In genomic region chr17:27048445-27049239, GRCm38 (mm10) we compare ENCODE assay signal across 10 mouse cellular contexts. TPM values are rescaled to one million over a fixed set of nuclear protein-coding genes. Genes with fewer than 3 reads are reported as not detected.
DNase-seq lines count a peak whose midpoint lies in the region; ATAC-seq lines count a peak whose summit lies in the region.
"Had no signal": no experiment of that assay in that cellular context is flagged by ENCODE, and none has a peak within 500 bp of the region (broad histone marks: within the 10 kb centered on the region; RNA-seq: fewer than 3 reads in every experiment).

No protein-coding gene starts in this region.

- no peak overlapping the region for H3K4me3 ChIP-seq in forebrain, embryonic 10.5 days
- no peak overlapping the region for H3K4me3 ChIP-seq in forebrain, embryonic 13.5 days
- no peak overlapping the region for H3K4me3 ChIP-seq in lung, embryonic 15.5 days
- no peak overlapping the region for H3K4me3 ChIP-seq in stomach, embryonic 14.5 days (ENCODE audit: low read depth, low read length)
- H3K4me3 ChIP-seq: megakaryocyte, embryonic 14.5 days had no signal

- no peaks in the 10 kb centered on the region for H3K36me3 ChIP-seq in forebrain, embryonic 10.5 days (replicated peaks)
- no peaks in the 10 kb centered on the region for H3K36me3 ChIP-seq in forebrain, embryonic 13.5 days (ENCODE audit: poor library complexity, severe bottlenecking)
- no peaks in the 10 kb centered on the region for H3K36me3 ChIP-seq in lung, embryonic 15.5 days
- no peaks in the 10 kb centered on the region for H3K36me3 ChIP-seq in stomach, embryonic 14.5 days (ENCODE audit: control insufficient read depth, insufficient read depth, low read length)

- H3K9me3 ChIP-seq in forebrain, embryonic 10.5 days: no peaks in the 10 kb centered on the region
- no peaks in the 10 kb centered on the region for H3K9me3 ChIP-seq in forebrain, embryonic 13.5 days (replicated peaks)
- no peaks in the 10 kb centered on the region for H3K9me3 ChIP-seq in lung, embryonic 15.5 days
- H3K9me3 ChIP-seq in stomach, embryonic 14.5 days (ENCODE audit: control insufficient read depth, low read depth, low read length): no peaks in the 10 kb centered on the region

- peaks cover 3% of the 10 kb centered on the region; the same call in 1 of the 2 replicates for H3K27me3 ChIP-seq in forebrain, embryonic 10.5 days (ENCODE audit: poor library complexity, severe bottlenecking)
- peaks cover 2% of the 10 kb centered on the region; the same call in 1 of the 2 replicates for H3K27me3 ChIP-seq in forebrain, embryonic 13.5 days
- H3K27me3 ChIP-seq in lung, embryonic 15.5 days: no peaks in the 10 kb centered on the region
- H3K27me3 ChIP-seq in stomach, embryonic 14.5 days (ENCODE audit: control insufficient read depth, insufficient read depth, low read length): no peaks in the 10 kb centered on the region

- no peak for DNase-seq in forebrain, embryonic 10.5 days (ENCODE audit: extremely low spot score, low spot score)
- no peak for DNase-seq in lung, postnatal 14 days
- DNase-seq in heart, postnatal 4 days: peak; percentile 47
- DNase-seq in adrenal gland, adult (ENCODE audit: inconsistent age in 2 of 2, low spot score in 1 of 2): no peak
- no peak for DNase-seq in frontal cortex, adult 2 months (ENCODE audit: extremely low spot score in 1 of 2, low spot score in 1 of 2)
- DNase-seq: kidney, adult 11 months had no signal

- H3K4me1 ChIP-seq in forebrain, embryonic 10.5 days: peaks cover 17% of the 10 kb centered on the region
- H3K4me1 ChIP-seq in forebrain, embryonic 13.5 days: no peaks in the 10 kb centered on the region
- H3K4me1 ChIP-seq in lung, embryonic 15.5 days: peaks cover 24% of the 10 kb centered on the region
- H3K4me1 ChIP-seq in stomach, embryonic 14.5 days (ENCODE audit: control insufficient read depth, insufficient read depth, low read length): peaks cover 23% of the 10 kb centered on the region

- H3K4me2 ChIP-seq in forebrain, embryonic 13.5 days: no peak overlapping the region
- no peak overlapping the region for H3K4me2 ChIP-seq in lung, embryonic 15.5 days
- H3K4me2 ChIP-seq in stomach, embryonic 14.5 days (replicated peaks; ENCODE audit: low read depth, low read length): no peak overlapping the region

- no peak overlapping the region for H3K9ac ChIP-seq in forebrain, embryonic 13.5 days
- peak overlapping the region; percentile 21 for H3K9ac ChIP-seq in lung, embryonic 15.5 days
- H3K9ac ChIP-seq in stomach, embryonic 14.5 days (replicated peaks; ENCODE audit: low read depth, low read length): no peak overlapping the region; the same call in 1 of the 2 replicates

- WGBS in forebrain, embryonic 10.5 days: 61% methylated on average over 14 of the region's 14 CpGs
- 81% methylated on average over 14 of the region's 14 CpGs for WGBS in forebrain, embryonic 13.5 days
- WGBS in lung, embryonic 15.5 days: 40% methylated on average over 14 of the region's 14 CpGs
- WGBS in stomach, embryonic 14.5 days: 47% methylated on average over 14 of the region's 14 CpGs

- ATAC-seq in forebrain, embryonic 13.5 days: no peak
- ATAC-seq in lung, embryonic 15.5 days (ENCODE audit: borderline replicate concordance, extremely low read depth, low FRiP score, low TSS enrichment): no peak
- 0 out of 2 replicates have a peak, but pooled peaks have one; percentile 26 for ATAC-seq in stomach, embryonic 14.5 days (ENCODE audit: insufficient number of reproducible peaks, insufficient read depth, low FRiP score, low read depth)

- peak overlapping the region; percentile 69 for H3K27ac ChIP-seq in forebrain, embryonic 10.5 days
- no peak overlapping the region for H3K27ac ChIP-seq in forebrain, embryonic 13.5 days
- H3K27ac ChIP-seq in lung, embryonic 15.5 days: peak overlapping the region; percentile 69
- H3K27ac ChIP-seq in stomach, embryonic 14.5 days (ENCODE audit: low read length): peak overlapping the region; percentile 85

RNA-seq across cellular contexts. Expression of gene Itpr3, which starts 8.5 kb away (rescaled TPM):
- 1.6 TPM in 2 replicates for polyA plus RNA-seq in forebrain, embryonic 10.5 days (2016; fragmentation: Nextera tagmentation; extraction: Ambion mirVana)
- 0.41 and 0.52 TPM in 2 replicates for polyA plus RNA-seq in forebrain, embryonic 13.5 days (2015; fragmentation: Nextera tagmentation; extraction: Ambion mirVana)
- 4.7 and 4.9 TPM in 2 replicates for polyA plus RNA-seq in lung, embryonic 15.5 days (2015; fragmentation: Nextera tagmentation; extraction: Ambion mirVana)
- 1 to 10 TPM; 7.5 to 8.2 TPM for total RNA-seq in heart, postnatal 4 days (2021)
- 11.5 and 13.3 TPM in 2 replicates for polyA plus RNA-seq in stomach, embryonic 14.5 days (2014; fragmentation: Nextera tagmentation; extraction: Ambion mirVana)
- polyA plus RNA-seq in frontal cortex, adult 2 months (2012; rRNA removed): 3.8 and 4.2 TPM in 2 replicates

RNA-seq across cellular contexts. Expression of gene Bak1, which starts 19.8 kb away (rescaled TPM):
- 3.1 and 3.4 TPM in 2 replicates for polyA plus RNA-seq in forebrain, embryonic 10.5 days (2016; fragmentation: Nextera tagmentation; extraction: Ambion mirVana)
- 1.9 and 2.6 TPM in 2 replicates for polyA plus RNA-seq in forebrain, embryonic 13.5 days (2015; fragmentation: Nextera tagmentation; extraction: Ambion mirVana)
- 5.2 and 6.0 TPM in 2 replicates for polyA plus RNA-seq in lung, embryonic 15.5 days (2015; fragmentation: Nextera tagmentation; extraction: Ambion mirVana)
- 10 to 100 TPM; 46.8 to 52.4 TPM for total RNA-seq in heart, postnatal 4 days (2021)
- 8.6 and 10.4 TPM in 2 replicates for polyA plus RNA-seq in stomach, embryonic 14.5 days (2014; fragmentation: Nextera tagmentation; extraction: Ambion mirVana)
- 17.9 and 19.4 TPM in 2 replicates for polyA plus RNA-seq in frontal cortex, adult 2 months (2012; rRNA removed)
